Mouse (Mus musculus) CH12.LX (cell line): ENCODE data around the gene Mrap2. TPM values are rescaled to one million over a fixed set of nuclear protein-coding genes. Genes with fewer than 3 reads are reported as not detected.

Experiments
- DNase-seq: peaks from one replicate; pipeline ENCODE4 v3.0.0-alpha.2; 2013; ENCODE audit errors: extremely low read depth
- H3K27ac ChIP-seq: 2 replicates; pipeline ENCODE4 v1.5.1; 2012; ENCODE audit warnings: low read depth, mild to moderate bottlenecking, control low read depth, moderate library complexity; ENCODE audit not compliant: insufficient read depth
- H3K27me3 ChIP-seq: replicated peaks from 2 replicates; pipeline ENCODE3; 2012; ENCODE audit warnings: inconsistent platforms
- H3K36me3 ChIP-seq, 2 experiments: replicated peaks in 1 of 2; 2 replicates each; pipeline versions ENCODE3 to v1.6.1; 2012; ENCODE audit warnings: inconsistent platforms in 1 of 2, low read length in 1 of 2, mild to moderate bottlenecking in 1 of 2, mixed read lengths in 1 of 2, moderate library complexity in 1 of 2; ENCODE audit not compliant: control insufficient read depth in 1 of 2, insufficient read depth in 1 of 2
- H3K4me1 ChIP-seq, 2 experiments: 2 replicates each; pipeline ENCODE4 v1.6.1; 2012; ENCODE audit warnings: inconsistent platforms in 1 of 2, moderate library complexity in 1 of 2; ENCODE audit not compliant: insufficient read depth in 2 of 2, control insufficient read depth in 1 of 2
- H3K4me2 ChIP-seq: 2 replicates; pipeline ENCODE4 v1.6.1; 2012; ENCODE audit warnings: low read depth, mild to moderate bottlenecking, control low read depth; ENCODE audit not compliant: poor library complexity, insufficient read depth, severe bottlenecking
- H3K4me3 ChIP-seq, 3 experiments: fragments of 150-350 bp in 1 of 3; sonication (generic) in 1 of 3; replicated peaks in 1 of 3; 2 replicates each; pipeline versions ENCODE3 to v1.5.1; 2011 to 2012; ENCODE audit warnings: low read depth in 2 of 3, low read length in 2 of 3, mild to moderate bottlenecking in 2 of 3, moderate library complexity in 2 of 3, control low read depth in 1 of 3, improper control_type of control experiment in 1 of 3, inconsistent platforms in 1 of 3, mixed read lengths in 1 of 3; ENCODE audit not compliant: poor library complexity in 1 of 3
- H3K79me2 ChIP-seq: replicated peaks from 2 replicates; pipeline ENCODE4 v1.6.1; 2012; ENCODE audit warnings: mild to moderate bottlenecking, moderate library complexity; ENCODE audit not compliant: control insufficient read depth, poor library complexity, insufficient read depth, severe bottlenecking; ENCODE audit errors: extremely low read depth
- H3K9ac ChIP-seq: 2 replicates; pipeline ENCODE4 v1.6.1; 2012; ENCODE audit warnings: low read depth, mild to moderate bottlenecking, control low read depth, moderate library complexity; ENCODE audit not compliant: insufficient read depth
- H3K9me3 ChIP-seq: replicated peaks from 2 replicates; pipeline ENCODE3; 2012; ENCODE audit warnings: low read length, inconsistent platforms, mixed read lengths
- CHD2 ChIP-seq: IDR thresholded peaks from 2 replicates; pipeline ENCODE4 v1.6.1; 2011; ENCODE audit warnings: low read length, improper control_type of control experiment
- ELF1 ChIP-seq: IDR thresholded peaks from 2 replicates; pipeline ENCODE4 v1.6.1; 2014; ENCODE audit warnings: low read depth, mild to moderate bottlenecking, inconsistent platforms, low read length, improper control_type of control experiment
- IRF4 ChIP-seq: IDR thresholded peaks from 2 replicates; pipeline ENCODE4 v1.6.1; 2014; ENCODE audit warnings: low read depth, mild to moderate bottlenecking, inconsistent platforms, low read length, improper control_type of control experiment
- JUN ChIP-seq: IDR thresholded peaks from 2 replicates; pipeline ENCODE4 v1.6.1; 2011; ENCODE audit warnings: low read depth, mild to moderate bottlenecking, low read length, improper control_type of control experiment, moderate library complexity; ENCODE audit not compliant: insufficient read depth
- JUND ChIP-seq: conservative IDR thresholded peaks from 2 replicates; pipeline ENCODE4 v1.6.1; 2011; ENCODE audit warnings: low read depth, low read length, improper control_type of control experiment
- KAT2A ChIP-seq: IDR thresholded peaks from 2 replicates; pipeline ENCODE4 v1.6.1; 2012; ENCODE audit warnings: low read length, improper control_type of control experiment, inconsistent platforms; ENCODE audit not compliant: insufficient replicate concordance
- MAX ChIP-seq: IDR thresholded peaks from 2 replicates; pipeline ENCODE4 v1.6.1; 2011; ENCODE audit warnings: low read length, improper control_type of control experiment
- MEF2A ChIP-seq: IDR thresholded peaks from 2 replicates; pipeline ENCODE4 v1.6.1; 2014; ENCODE audit warnings: low read depth, mild to moderate bottlenecking, inconsistent platforms, low read length, improper control_type of control experiment, borderline replicate concordance
- MXI1 ChIP-seq: IDR thresholded peaks from 2 replicates; pipeline ENCODE4 v1.6.1; 2011; ENCODE audit warnings: mild to moderate bottlenecking, low read depth, low read length, improper control_type of control experiment
- NRF1 ChIP-seq: IDR thresholded peaks from 2 replicates; pipeline ENCODE4 v1.6.1; 2014; ENCODE audit warnings: low read depth, mild to moderate bottlenecking, inconsistent platforms, low read length, improper control_type of control experiment, moderate library complexity
- PAX5 ChIP-seq: IDR thresholded peaks from 2 replicates; pipeline ENCODE4 v1.6.1; 2012; ENCODE audit warnings: low read length, inconsistent platforms, mixed read lengths
- POLR2A ChIP-seq: IDR thresholded peaks from 2 replicates; pipeline ENCODE4 v1.6.1; 2011; ENCODE audit warnings: low read depth, mild to moderate bottlenecking, improper control_type of control experiment, low read length
- POLR2AphosphoS2 ChIP-seq: IDR thresholded peaks from 2 replicates; pipeline ENCODE4 v1.6.1; 2011; ENCODE audit warnings: low read depth, low read length, improper control_type of control experiment
- RCOR1 ChIP-seq: conservative IDR thresholded peaks from 2 replicates; pipeline ENCODE4 v1.6.1; 2012; ENCODE audit warnings: low read depth, mild to moderate bottlenecking, inconsistent platforms, low read length, improper control_type of control experiment
- SIN3A ChIP-seq: IDR thresholded peaks from 2 replicates; pipeline ENCODE4 v1.6.1; 2012; ENCODE audit warnings: low read length, improper control_type of control experiment, inconsistent platforms
- UBTF ChIP-seq: IDR thresholded peaks from 2 replicates; pipeline ENCODE4 v1.6.1; 2012; ENCODE audit warnings: low read depth, mild to moderate bottlenecking, inconsistent platforms, low read length, improper control_type of control experiment, moderate library complexity
- USF2 ChIP-seq: conservative IDR thresholded peaks from 2 replicates; pipeline ENCODE4 v1.6.1; 2011; ENCODE audit warnings: low read depth, low read length, improper control_type of control experiment
- ZC3H11A ChIP-seq: IDR thresholded peaks from 2 replicates; pipeline ENCODE4 v1.6.1; 2012; ENCODE audit warnings: low read depth, mild to moderate bottlenecking, inconsistent platforms, low read length, improper control_type of control experiment
- ZKSCAN1 ChIP-seq: IDR thresholded peaks from 2 replicates; pipeline ENCODE4 v1.6.1; 2012; ENCODE audit warnings: low read depth, inconsistent platforms, low read length, improper control_type of control experiment, borderline replicate concordance
- ZNF384 ChIP-seq: IDR thresholded peaks from 2 replicates; pipeline ENCODE4 v1.6.1; 2012; ENCODE audit warnings: low read depth, low read length, improper control_type of control experiment, inconsistent platforms
- dilution Hi-C: fragments of 300-500 bp; cut with MboI; formaldehyde crosslinking; loops from 2 replicates; pipeline ENCODE4 v1.14.3; 2020; ENCODE audit warnings: low sequenced_read_pairs; ENCODE audit not compliant: extremely low pct_unique_long_range_greater_than_20kb, extremely low pct_ligation_motif_present
- in situ Hi-C: fragments of 300-500 bp; cut with MboI; formaldehyde crosslinking; loops from 3 replicates; pipeline ENCODE4 v1.14.3; 2019; ENCODE audit warnings: low sequenced_read_pairs, low pct_ligation_motif_present, low pct_unique_long_range_greater_than_20kb, mixed read lengths
- polyA plus RNA-seq: library from polyadenylated mRNA; unstranded; fragments of >175 nt; gene quantifications from 2 replicates; pipeline ENCODE4 v1.2.1, GENCODE M21; 2012; ENCODE audit warnings: low read depth; ENCODE audit not compliant: insufficient read length
- total RNA-seq, 2 experiments: library from RNA; depleted of rRNA; stranded (reverse); fragments of 300-350 nt in 1 of 2; fragments of >200 nt in 1 of 2; gene quantifications; 2 replicates each; pipeline ENCODE4 v1.2.3; 2012 to 2014

Gene Mrap2
- total and polyA plus RNA-seq, 3 experiments = not detected

- H3K4me1 ChIP-seq = no peaks in the 10 kb centered on the region
- dilution Hi-C loops = no loop called here
- H3K4me2 ChIP-seq = no peak overlapping the region
- TF ChIP-seq JUN = no peak
- no peak for TF ChIP-seq MEF2A
- no peak for TF ChIP-seq ZNF384
- TF ChIP-seq NRF1 = no peak
- TF ChIP-seq, all 38 proteins: peak for 0
- Histone ChIP-seq H3K79me2 (no peaks in the 10 kb centered on the region), H3K9ac (no peak overlapping the region), H3K9me3 (no peaks in the 10 kb centered on the region), H3K36me3 (peaks cover 61 to 86% of the 10 kb centered on the region in 2 experiments), H3K27ac (no peak overlapping the region), H3K4me3 (no peak overlapping the region), H3K27me3 (no peaks in the 10 kb centered on the region)
- no peak for DNase-seq
- in situ Hi-C loops = no loop called here
Measured at GRCm38 (mm10) chr9:87200426-87200825, 56.3 kb downstream of the Mrap2 start.

GRCm38 (mm10) chr9:87200919-87201318 lies 56.8 kb downstream of the Mrap2 start:
- no peak for DNase-seq
- no peaks in the 10 kb centered on the region for H3K79me2 ChIP-seq
- H3K27me3 ChIP-seq = no peaks in the 10 kb centered on the region
- H3K9me3 ChIP-seq = no peaks in the 10 kb centered on the region
- no peak overlapping the region for H3K9ac ChIP-seq
- no peak overlapping the region for H3K4me2 ChIP-seq
- peaks cover 64 to 86% of the 10 kb centered on the region in 2 experiments for H3K36me3 ChIP-seq
- in situ Hi-C loops = no loop called here
- TF ChIP-seq ZNF384 (no peak), MEF2A (no peak)
- H3K27ac ChIP-seq = no peak overlapping the region
- no peaks in the 10 kb centered on the region for H3K4me1 ChIP-seq
- dilution Hi-C loops = no loop called here
- H3K4me3 ChIP-seq = no peak overlapping the region

GRCm38 (mm10) chr9:87202431-87202830 lies 58.3 kb downstream of the Mrap2 start:
- Histone ChIP-seq H3K9ac (no peak overlapping the region), H3K4me2 (no peak overlapping the region), H3K27me3 (no peaks in the 10 kb centered on the region), H3K4me3 (no peak overlapping the region), H3K27ac (no peak overlapping the region), H3K36me3 (peaks cover 68 to 89% of the 10 kb centered on the region in 2 experiments), H3K9me3 (no peaks in the 10 kb centered on the region), H3K79me2 (no peaks in the 10 kb centered on the region), H3K4me1 (no peaks in the 10 kb centered on the region)
- dilution Hi-C loops = no loop called here
- in situ Hi-C loops = no loop called here
- TF ChIP-seq SIN3A = no peak
- no peak for TF ChIP-seq POLR2AphosphoS2
- no peak for TF ChIP-seq MEF2A
- TF ChIP-seq ELF1 = no peak
- TF ChIP-seq ZNF384 = no peak
- no peak for TF ChIP-seq ZC3H11A
- no peak for TF ChIP-seq MXI1
- TF ChIP-seq UBTF = no peak
- TF ChIP-seq POLR2A = no peak
- TF ChIP-seq ZKSCAN1 = no peak
- TF ChIP-seq KAT2A = no peak
- TF ChIP-seq PAX5 = no peak
- no peak for TF ChIP-seq MAX
- no peak for TF ChIP-seq RCOR1
- TF ChIP-seq USF2 = no peak
- no peak for TF ChIP-seq IRF4
- TF ChIP-seq CHD2 = no peak
- no peak for TF ChIP-seq NRF1
- TF ChIP-seq JUND = no peak
- DNase-seq = no peak
